Mouse (Mus musculus): Measurements from ENCODE around the gene Nme6. TPM values are rescaled to one million over a fixed set of nuclear protein-coding genes. Genes with fewer than 3 reads are reported as not detected.

Gene Nme6
- polyA plus RNA-seq, 1 experiment = 0.89 TPM

DNA sequence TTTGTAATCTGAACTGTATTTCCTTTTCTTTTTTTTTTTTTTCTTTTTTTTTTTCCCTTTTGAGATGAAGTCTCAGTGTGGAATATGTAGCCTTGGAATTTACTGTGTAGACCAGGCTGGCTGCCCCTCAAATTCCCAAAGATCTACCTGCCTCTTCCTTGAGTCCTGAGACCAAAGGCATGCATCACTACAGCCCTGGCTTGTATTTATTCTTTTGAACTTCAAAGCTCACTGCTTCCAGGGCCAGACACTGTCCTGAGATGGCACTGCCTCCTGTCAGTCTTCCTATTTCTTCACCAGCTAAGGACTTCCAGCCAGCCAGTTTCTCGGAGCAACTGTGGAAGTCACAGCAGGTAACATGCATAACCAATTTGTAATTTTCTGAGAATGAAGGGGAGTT, 20.6 kb upstream of the Nme6 start, which contains the start of gene Spink8:
Gene Spink8, plus strand, starts transcription at position 301 of the 400 bp plus-strand sequence.
- TF ChIP-seq TAL1 (IDR thresholded peaks at IDR 0.05; ENCODE audit: low read length) (no peak), GATA1 (IDR thresholded peaks at IDR 0.05; ENCODE audit: low read length) (no peak)
- H3K9me3 ChIP-seq (ENCODE audit: control insufficient read depth, low read length) = no peaks in the 10 kb centered on the region
- H3K4me1 ChIP-seq (ENCODE audit: control insufficient read depth) = no peaks in the 10 kb centered on the region
- no peaks in the 10 kb centered on the region for H3K27me3 ChIP-seq (ENCODE audit: control insufficient read depth)
- no peaks in the 10 kb centered on the region for H3K36me3 ChIP-seq (ENCODE audit: control insufficient read depth)
- H3K4me3 ChIP-seq (replicated peaks) = no peak within 1 kb of the TSS

GRCm38 (mm10) chr9:109813424-109813823, 19.1 kb upstream of the Nme6 start:
- Histone ChIP-seq H3K9me3 (ENCODE audit: control insufficient read depth, low read length) (no peaks in the 10 kb centered on the region), H3K36me3 (ENCODE audit: control insufficient read depth) (no peaks in the 10 kb centered on the region), H3K4me1 (ENCODE audit: control insufficient read depth) (no peaks in the 10 kb centered on the region), H3K27me3 (ENCODE audit: control insufficient read depth) (no peaks in the 10 kb centered on the region), H3K4me3 (replicated peaks) (no peak overlapping the region)
- TF ChIP-seq GATA1 (IDR thresholded peaks at IDR 0.05; ENCODE audit: low read length) (no peak), TAL1 (IDR thresholded peaks at IDR 0.05; ENCODE audit: low read length) (no peak)

GRCm38 (mm10) chr9:109816341-109816740, 16.2 kb upstream of the Nme6 start:
- H3K4me1 ChIP-seq (ENCODE audit: control insufficient read depth) = no peaks in the 10 kb centered on the region
- no peak overlapping the region for H3K4me3 ChIP-seq (replicated peaks)
- TF ChIP-seq GATA1 (IDR thresholded peaks at IDR 0.05; ENCODE audit: low read length) = no peak
- no peaks in the 10 kb centered on the region for H3K9me3 ChIP-seq (ENCODE audit: control insufficient read depth, low read length)
- no peaks in the 10 kb centered on the region for H3K36me3 ChIP-seq (ENCODE audit: control insufficient read depth)
- H3K27me3 ChIP-seq (ENCODE audit: control insufficient read depth) = no peaks in the 10 kb centered on the region

DNA sequence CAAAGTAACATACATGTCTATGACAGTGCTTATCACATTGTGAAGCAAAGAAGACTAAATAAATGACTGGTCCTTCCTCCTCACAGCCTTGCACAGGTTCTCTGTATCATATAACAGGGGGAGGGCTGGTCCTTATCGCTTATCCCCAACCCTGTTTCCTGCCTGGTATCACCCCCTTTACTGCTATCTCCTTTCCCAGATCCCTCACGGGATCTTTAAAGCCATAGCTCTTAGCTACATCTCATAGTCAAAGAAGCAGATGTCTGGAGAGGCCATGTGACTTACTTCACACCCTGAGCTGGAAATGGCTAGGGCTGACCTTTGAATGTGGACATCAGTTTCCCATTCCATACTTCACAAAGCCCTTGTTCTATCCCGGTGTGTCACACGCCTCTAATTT, 6.8 kb upstream of the Nme6 start:
- TF ChIP-seq TAL1 (IDR thresholded peaks at IDR 0.05; ENCODE audit: low read length) = no peak
- TF ChIP-seq GATA1 (IDR thresholded peaks at IDR 0.05; ENCODE audit: low read length) = no peak
- H3K4me3 ChIP-seq (replicated peaks) = no peak overlapping the region

GRCm38 (mm10) chr9:109826181-109826580, 6.4 kb upstream of the Nme6 start:
- Histone ChIP-seq H3K36me3 (ENCODE audit: control insufficient read depth) (peaks cover 11% of the 10 kb centered on the region), H3K9me3 (ENCODE audit: control insufficient read depth, low read length) (no peaks in the 10 kb centered on the region), H3K4me3 (replicated peaks) (no peak overlapping the region), H3K4me1 (ENCODE audit: control insufficient read depth) (peaks cover 21% of the 10 kb centered on the region), H3K27me3 (ENCODE audit: control insufficient read depth) (no peaks in the 10 kb centered on the region)
- TF ChIP-seq GATA1 (IDR thresholded peaks at IDR 0.05; ENCODE audit: low read length) (no peak), TAL1 (IDR thresholded peaks at IDR 0.05; ENCODE audit: low read length) (no peak)

More for the DNA sequence above, 6.8 kb upstream of the Nme6 start:
- peaks cover 21% of the 10 kb centered on the region for H3K4me1 ChIP-seq (ENCODE audit: control insufficient read depth)
- H3K9me3 ChIP-seq (ENCODE audit: control insufficient read depth, low read length) = no peaks in the 10 kb centered on the region
- peaks cover 7% of the 10 kb centered on the region for H3K36me3 ChIP-seq (ENCODE audit: control insufficient read depth)
- no peaks in the 10 kb centered on the region for H3K27me3 ChIP-seq (ENCODE audit: control insufficient read depth)

DNA sequence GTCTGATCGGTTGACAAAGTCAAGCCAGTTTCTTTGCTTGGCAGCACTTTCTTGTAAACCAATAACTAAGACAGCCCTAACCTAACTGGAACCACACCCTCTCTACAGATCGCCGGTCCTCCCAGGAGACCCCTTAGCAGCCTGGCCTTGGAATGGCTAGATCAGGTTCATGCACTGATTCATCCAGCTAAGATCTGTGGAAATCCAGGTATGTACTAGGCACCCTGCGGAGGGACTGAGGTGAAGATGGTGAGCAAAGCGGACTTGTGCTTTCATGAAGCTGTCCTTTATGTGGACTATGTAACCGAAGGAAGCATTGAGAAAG, 501 bp downstream of the Nme6 start:
- Histone ChIP-seq H3K36me3 (ENCODE audit: control insufficient read depth) (peaks cover 32% of the 10 kb centered on the region), H3K27me3 (ENCODE audit: control insufficient read depth) (no peaks in the 10 kb centered on the region), H3K9me3 (ENCODE audit: control insufficient read depth, low read length) (no peaks in the 10 kb centered on the region), H3K4me1 (ENCODE audit: control insufficient read depth) (peaks cover 16% of the 10 kb centered on the region), H3K4me3 (replicated peaks) (peak overlapping the region; percentile 82)
- TF ChIP-seq TAL1 (IDR thresholded peaks at IDR 0.05; ENCODE audit: low read length) (no peak), GATA1 (IDR thresholded peaks at IDR 0.05; ENCODE audit: low read length) (no peak)

DNA sequence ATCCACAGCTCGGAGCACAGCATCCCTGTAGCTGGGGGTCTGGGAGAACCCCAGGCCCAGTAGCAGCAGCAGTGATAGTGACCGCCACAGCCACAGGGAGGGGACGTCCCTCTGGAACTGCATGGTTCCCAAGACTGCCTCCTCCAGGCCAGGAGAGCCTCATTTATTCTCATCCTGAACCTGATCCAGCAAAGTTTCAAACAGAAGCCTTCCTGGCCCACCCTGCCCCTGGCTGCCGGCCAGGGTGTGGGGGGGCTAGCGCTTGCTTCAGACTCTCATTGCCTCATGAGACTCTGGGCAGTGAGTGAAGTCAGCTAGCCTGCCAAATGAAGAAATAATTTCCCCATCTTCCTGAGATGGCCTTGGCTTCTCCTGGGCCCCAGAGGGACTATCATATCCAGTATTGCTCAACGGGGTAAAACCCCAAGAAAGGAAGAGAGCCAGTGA, 16.8 kb downstream of the Nme6 start, which contains the start of gene Camp:
Gene Camp, minus strand, starts transcription at position 306 of the 447 bp plus-strand sequence.
- H3K36me3 ChIP-seq (ENCODE audit: control insufficient read depth) = peaks cover 8% of the 10 kb centered on the region
- no peaks in the 10 kb centered on the region for H3K27me3 ChIP-seq (ENCODE audit: control insufficient read depth)
- no peaks in the 10 kb centered on the region for H3K9me3 ChIP-seq (ENCODE audit: control insufficient read depth, low read length)
- no peak within 1 kb of the TSS for H3K4me3 ChIP-seq (replicated peaks)
- H3K4me1 ChIP-seq (ENCODE audit: control insufficient read depth) = no peaks in the 10 kb centered on the region
- no peak for TF ChIP-seq GATA1 (IDR thresholded peaks at IDR 0.05; ENCODE audit: low read length)
- TF ChIP-seq TAL1 (IDR thresholded peaks at IDR 0.05; ENCODE audit: low read length) = no peak

GRCm38 (mm10) chr9:109850099-109850498, 17.6 kb downstream of the Nme6 start:
- Histone ChIP-seq H3K9me3 (ENCODE audit: control insufficient read depth, low read length) (no peaks in the 10 kb centered on the region), H3K36me3 (ENCODE audit: control insufficient read depth) (peaks cover 3% of the 10 kb centered on the region), H3K4me3 (replicated peaks) (no peak overlapping the region), H3K4me1 (ENCODE audit: control insufficient read depth) (no peaks in the 10 kb centered on the region), H3K27me3 (ENCODE audit: control insufficient read depth) (no peaks in the 10 kb centered on the region)
- TF ChIP-seq TAL1 (IDR thresholded peaks at IDR 0.05; ENCODE audit: low read length) (no peak), GATA1 (IDR thresholded peaks at IDR 0.05; ENCODE audit: low read length) (no peak)

DNA sequence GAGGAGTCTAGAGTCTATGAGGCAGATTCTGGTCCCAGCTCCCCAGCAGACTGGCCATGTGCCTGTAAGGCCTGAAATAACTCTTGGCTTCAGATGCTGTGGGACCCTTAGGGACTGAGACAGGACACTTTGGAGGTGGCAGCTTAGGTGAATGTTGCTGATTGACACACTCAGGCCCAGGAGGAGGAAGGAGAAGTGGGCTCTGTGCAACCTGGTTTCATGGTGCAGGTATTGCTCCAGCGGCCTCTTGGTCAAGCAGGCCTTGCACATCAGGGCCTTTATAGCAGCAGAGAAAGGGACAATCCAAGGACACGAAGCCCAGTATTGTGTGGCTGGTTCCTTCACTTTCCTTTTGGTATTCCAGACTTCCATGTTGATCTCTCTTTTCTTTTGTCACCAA, 21.8 kb downstream of the Nme6 start:
- Histone ChIP-seq H3K9me3 (ENCODE audit: control insufficient read depth, low read length) (no peaks in the 10 kb centered on the region), H3K27me3 (ENCODE audit: control insufficient read depth) (no peaks in the 10 kb centered on the region), H3K4me3 (replicated peaks) (no peak overlapping the region), H3K4me1 (ENCODE audit: control insufficient read depth) (no peaks in the 10 kb centered on the region), H3K36me3 (ENCODE audit: control insufficient read depth) (no peaks in the 10 kb centered on the region)
- TF ChIP-seq GATA1 (IDR thresholded peaks at IDR 0.05; ENCODE audit: low read length) (no peak), TAL1 (IDR thresholded peaks at IDR 0.05; ENCODE audit: low read length) (no peak)

- H3K4me1 ChIP-seq (ENCODE audit: control insufficient read depth) = no peaks in the 10 kb centered on the region
Measured at GRCm38 (mm10) chr9:109855947-109856346, 23.4 kb downstream of the Nme6 start.

More at GRCm38 (mm10) chr9:109855947-109856346, 23.4 kb downstream of the Nme6 start:
- TF ChIP-seq TAL1 (IDR thresholded peaks at IDR 0.05; ENCODE audit: low read length) (no peak), GATA1 (IDR thresholded peaks at IDR 0.05; ENCODE audit: low read length) (no peak)
- Histone ChIP-seq H3K36me3 (ENCODE audit: control insufficient read depth) (no peaks in the 10 kb centered on the region), H3K9me3 (ENCODE audit: control insufficient read depth, low read length) (no peaks in the 10 kb centered on the region), H3K27me3 (ENCODE audit: control insufficient read depth) (no peaks in the 10 kb centered on the region), H3K4me3 (replicated peaks) (no peak overlapping the region)

All from erythroblast, embryonic 14.5 days (primary cell).